Mouse (Mus musculus): Measurements from ENCODE around the gene Slc25a45. TPM values are rescaled to one million over a fixed set of nuclear protein-coding genes. Genes with fewer than 3 reads are reported as not detected.

Slc25a45 gene
- polyA plus RNA-seq, 1 experiment from 2014 or later, result 5.9 TPM

DNA sequence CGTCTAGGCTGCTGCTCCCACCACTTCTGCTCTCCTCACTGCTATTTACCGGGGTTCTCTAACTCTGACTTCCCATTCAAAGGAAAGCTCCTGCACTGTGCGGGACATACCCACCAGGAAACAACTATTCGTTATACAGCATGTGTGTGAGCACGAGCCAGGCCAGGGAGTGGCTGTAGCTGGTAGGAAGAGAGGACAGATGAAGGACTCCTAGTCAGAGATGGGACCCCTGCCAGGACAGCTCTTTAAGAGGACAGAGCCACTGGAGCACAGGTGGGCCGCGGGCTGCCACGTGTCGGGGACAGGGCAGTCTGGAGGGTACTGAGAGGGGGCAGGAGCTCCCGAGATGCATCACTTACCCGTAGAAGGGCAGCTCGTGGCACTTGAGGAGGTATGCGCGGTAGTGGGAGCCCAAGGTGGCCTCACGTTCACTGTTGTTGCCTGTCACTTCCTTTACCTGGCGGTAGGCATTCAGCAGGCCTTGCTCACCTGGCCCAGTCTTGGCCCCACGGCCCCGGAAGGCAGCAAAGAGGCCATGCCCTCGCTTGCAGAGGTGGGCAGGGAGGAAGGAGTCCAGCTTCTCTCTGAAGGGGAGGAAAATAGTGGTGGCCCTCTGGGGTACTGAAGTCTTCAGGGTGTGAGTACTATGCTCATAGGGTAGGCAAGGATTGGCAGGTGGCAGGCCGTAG lies 12.8 kb upstream of the Slc25a45 start:
- no peak for ATAC-seq (ENCODE audit: insufficient number of reproducible peaks, low FRiP score, low TSS enrichment, low read depth)
- no peak overlapping the region for H3K4me2 ChIP-seq (replicated peaks)
- H3K27me3 ChIP-seq, result no peaks in the 10 kb centered on the region
- H3K9ac ChIP-seq, result no peak overlapping the region
- 93% methylated on average over 20 of the region's 20 CpGs for WGBS
- peaks cover 96% of the 10 kb centered on the region for H3K36me3 ChIP-seq
- no peaks in the 10 kb centered on the region for H3K9me3 ChIP-seq (replicated peaks)
- H3K27ac ChIP-seq (replicated peaks), result no peak overlapping the region
- no peaks in the 10 kb centered on the region for H3K4me1 ChIP-seq
- no peak overlapping the region for H3K4me3 ChIP-seq (replicated peaks)

GRCm38 (mm10) chr19:5868096-5868495 lies 9.5 kb upstream of the Slc25a45 start:
- Histone ChIP-seq H3K9me3 (replicated peaks) (no peaks in the 10 kb centered on the region), H3K36me3 (peaks cover 78% of the 10 kb centered on the region), H3K4me1 (peaks cover 24% of the 10 kb centered on the region), H3K4me2 (replicated peaks) (no peak overlapping the region), H3K27ac (replicated peaks) (no peak overlapping the region), H3K4me3 (replicated peaks) (no peak overlapping the region), H3K27me3 (no peaks in the 10 kb centered on the region), H3K9ac (no peak overlapping the region)
- WGBS, result 84% methylated on average over 6 of the region's 6 CpGs
- no peak for ATAC-seq (ENCODE audit: insufficient number of reproducible peaks, low FRiP score, low TSS enrichment, low read depth)

DNA sequence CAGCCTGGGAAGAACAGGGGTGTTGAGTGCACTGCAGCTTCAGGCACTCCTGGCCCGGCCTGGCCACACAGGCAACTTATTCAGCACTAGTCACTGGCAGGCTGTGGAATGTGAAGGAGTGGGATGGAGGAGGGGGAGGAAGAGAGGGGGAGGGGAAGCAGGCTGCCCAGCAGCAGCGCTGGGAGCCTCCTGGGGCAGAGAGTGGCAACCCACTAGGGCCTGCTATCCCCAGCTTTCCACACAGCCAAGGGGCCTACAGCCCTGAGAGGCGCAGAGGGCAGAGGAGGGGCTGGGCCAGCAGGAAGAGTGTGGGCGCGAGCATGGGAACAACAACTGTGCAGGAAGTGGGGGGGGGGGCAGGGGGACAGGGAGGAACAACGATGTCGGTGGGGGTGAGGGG lies 6.3 kb upstream of the Slc25a45 start:
- peak overlapping the region; percentile 17 for H3K4me2 ChIP-seq (replicated peaks)
- ATAC-seq (ENCODE audit: insufficient number of reproducible peaks, low FRiP score, low TSS enrichment, low read depth), result peak; percentile 27; the same call in 1 of the 2 replicates
- H3K9me3 ChIP-seq (replicated peaks), result no peaks in the 10 kb centered on the region
- H3K36me3 ChIP-seq, result peaks cover 47% of the 10 kb centered on the region
- H3K9ac ChIP-seq, result peak overlapping the region; percentile 23; the same call in 1 of the 2 replicates
- WGBS, result 6% methylated on average over 5 of the region's 7 CpGs
- peak overlapping the region; percentile 69 for H3K27ac ChIP-seq (replicated peaks)
- no peaks in the 10 kb centered on the region for H3K27me3 ChIP-seq
- H3K4me1 ChIP-seq, result peaks cover 43% of the 10 kb centered on the region
- H3K4me3 ChIP-seq (replicated peaks), result no peak overlapping the region

DNA sequence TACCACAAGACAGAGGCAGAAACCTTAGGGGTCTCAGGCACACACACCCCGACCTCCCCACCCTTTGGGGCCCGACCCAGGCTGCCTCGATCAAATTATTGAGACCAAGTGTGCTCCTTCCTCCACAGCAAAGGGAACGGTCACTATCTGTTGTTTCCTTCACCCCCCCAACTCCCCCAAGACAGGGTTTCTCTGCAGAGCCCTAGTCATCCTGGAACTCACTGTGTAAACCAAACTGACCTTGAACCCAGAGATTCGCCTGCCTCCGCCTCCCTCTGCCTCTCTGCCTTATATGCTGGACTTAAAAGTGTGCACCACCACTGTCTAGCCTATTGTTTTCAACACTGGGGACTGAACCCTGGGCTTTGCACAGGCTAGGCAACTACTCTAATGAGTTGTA lies 5.9 kb upstream of the Slc25a45 start:
- no peak overlapping the region for H3K4me3 ChIP-seq (replicated peaks)

GRCm38 (mm10) chr19:5872528-5872927 lies 5.1 kb upstream of the Slc25a45 start:
- Histone ChIP-seq H3K27me3 (no peaks in the 10 kb centered on the region), H3K27ac (replicated peaks) (no peak overlapping the region), H3K36me3 (peaks cover 36% of the 10 kb centered on the region), H3K4me3 (replicated peaks) (no peak overlapping the region), H3K4me2 (replicated peaks) (no peak overlapping the region), H3K4me1 (peaks cover 46% of the 10 kb centered on the region), H3K9me3 (replicated peaks) (no peaks in the 10 kb centered on the region), H3K9ac (no peak overlapping the region)
- no peak for ATAC-seq (ENCODE audit: insufficient number of reproducible peaks, low FRiP score, low TSS enrichment, low read depth)
- WGBS, result 85% methylated on average over 4 of the region's 4 CpGs

More for the DNA sequence above, 5.9 kb upstream of the Slc25a45 start:
- Histone ChIP-seq H3K4me1 (peaks cover 43% of the 10 kb centered on the region), H3K9me3 (replicated peaks) (no peaks in the 10 kb centered on the region), H3K4me2 (replicated peaks) (peak overlapping the region; percentile 17; the same call in 1 of the 2 replicates), H3K36me3 (peaks cover 43% of the 10 kb centered on the region), H3K27me3 (no peaks in the 10 kb centered on the region), H3K27ac (replicated peaks) (peak overlapping the region; percentile 69), H3K9ac (no peak overlapping the region)
- no peak for ATAC-seq (ENCODE audit: insufficient number of reproducible peaks, low FRiP score, low TSS enrichment, low read depth)
- WGBS, result 47% methylated on average over 6 of the region's 6 CpGs

- H3K9ac ChIP-seq, result no peak overlapping the region
- no peaks in the 10 kb centered on the region for H3K27me3 ChIP-seq
- no peak overlapping the region for H3K4me3 ChIP-seq (replicated peaks)
- peaks cover 31% of the 10 kb centered on the region for H3K36me3 ChIP-seq
- WGBS, result 87% methylated on average over 19 of the region's 19 CpGs
- H3K27ac ChIP-seq (replicated peaks), result no peak overlapping the region
- H3K4me2 ChIP-seq (replicated peaks), result no peak overlapping the region
- H3K4me1 ChIP-seq, result peaks cover 51% of the 10 kb centered on the region
- ATAC-seq (ENCODE audit: insufficient number of reproducible peaks, low FRiP score, low TSS enrichment, low read depth), result no peak
- H3K9me3 ChIP-seq (replicated peaks), result no peaks in the 10 kb centered on the region
Observed at GRCm38 (mm10) chr19:5872931-5873556, 4.6 kb upstream of the Slc25a45 start.

- peaks cover 16% of the 10 kb centered on the region for H3K36me3 ChIP-seq
- H3K9me3 ChIP-seq (replicated peaks), result no peaks in the 10 kb centered on the region
- H3K4me3 ChIP-seq (replicated peaks), result peak overlapping the region; percentile 82
- H3K27ac ChIP-seq (replicated peaks), result peak overlapping the region; percentile 51; the same call in 1 of the 2 replicates
- H3K9ac ChIP-seq, result peak overlapping the region; percentile 68
- no peak for ATAC-seq (ENCODE audit: insufficient number of reproducible peaks, low FRiP score, low TSS enrichment, low read depth)
- 6% methylated on average over 13 of the region's 13 CpGs for WGBS
- peaks cover 59% of the 10 kb centered on the region for H3K4me1 ChIP-seq
- H3K4me2 ChIP-seq (replicated peaks), result peak overlapping the region; percentile 83
- H3K27me3 ChIP-seq, result no peaks in the 10 kb centered on the region
Observed at GRCm38 (mm10) chr19:5874391-5874968, 3.1 kb upstream of the Slc25a45 start.

GRCm38 (mm10) chr19:5874969-5875480 lies 2.6 kb upstream of the Slc25a45 start, which contains the start of gene Frmd8:
Gene Frmd8, minus strand, starts transcription at chr19:5875274.
- Histone ChIP-seq H3K9me3 (replicated peaks) (no peaks in the 10 kb centered on the region), H3K4me3 (replicated peaks) (peak within 1 kb of the TSS; percentile 82), H3K27me3 (no peaks in the 10 kb centered on the region), H3K27ac (replicated peaks) (peak within 1 kb of the TSS; percentile 51), H3K4me1 (peaks cover 59% of the 10 kb centered on the region), H3K9ac (peak within 1 kb of the TSS; percentile 68), H3K4me2 (replicated peaks) (peak within 1 kb of the TSS; percentile 83), H3K36me3 (peaks cover 11% of the 10 kb centered on the region)
- ATAC-seq (ENCODE audit: insufficient number of reproducible peaks, low FRiP score, low TSS enrichment, low read depth), result peak; percentile 81
- WGBS, result under 1% methylated on average over 37 of the region's 37 CpGs

DNA sequence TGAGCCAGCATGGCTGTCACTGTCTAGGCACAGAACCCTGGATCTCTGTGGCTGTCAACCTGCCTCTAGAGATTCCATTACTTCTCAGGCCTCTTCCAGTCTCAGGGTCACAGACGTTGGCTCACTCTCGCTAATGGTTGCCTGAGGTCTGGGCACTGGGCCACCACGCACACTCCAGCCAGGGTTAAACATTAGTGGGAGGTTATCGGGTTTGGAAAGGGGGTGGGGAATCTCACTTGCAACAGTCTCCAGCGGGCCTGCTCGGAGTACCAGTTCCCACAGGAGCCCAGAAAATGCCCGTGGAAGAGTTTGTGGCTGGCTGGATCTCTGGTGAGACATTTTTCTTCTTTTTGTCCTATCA lies 734 bp downstream of the Slc25a45 start:
- Histone ChIP-seq H3K4me2 (replicated peaks) (peak overlapping the region; percentile 16; the same call in 1 of the 2 replicates), H3K4me1 (peaks cover 39% of the 10 kb centered on the region), H3K9ac (no peak overlapping the region), H3K9me3 (replicated peaks) (no peaks in the 10 kb centered on the region), H3K27ac (replicated peaks) (peak overlapping the region; percentile 83; the same call in 1 of the 2 replicates), H3K36me3 (no peaks in the 10 kb centered on the region), H3K4me3 (replicated peaks) (peak overlapping the region; percentile 22; the same call in 1 of the 2 replicates), H3K27me3 (no peaks in the 10 kb centered on the region)
- WGBS, result 71% methylated on average over 7 of the region's 7 CpGs
- no peak for ATAC-seq (ENCODE audit: insufficient number of reproducible peaks, low FRiP score, low TSS enrichment, low read depth)

DNA sequence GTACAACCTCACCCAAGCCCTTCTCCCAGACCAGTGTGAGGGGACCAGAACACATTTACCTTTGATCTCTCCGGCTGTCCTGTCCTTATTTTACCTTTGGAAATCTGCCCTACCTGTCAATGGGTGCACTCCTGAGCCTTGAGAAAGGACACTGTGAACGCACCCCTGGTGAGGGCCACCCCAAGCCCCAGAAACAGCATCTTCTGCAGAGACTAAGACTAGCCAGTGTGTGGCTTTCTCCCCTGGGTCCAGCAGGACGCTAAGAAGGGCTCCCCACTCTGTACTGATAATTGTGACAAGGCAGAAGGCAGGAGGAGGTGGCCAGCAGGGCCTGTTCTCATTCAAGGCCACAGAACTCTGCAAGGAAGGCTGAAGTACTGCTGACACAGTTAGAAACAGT lies 1.3 kb downstream of the Slc25a45 start:
- Histone ChIP-seq H3K9me3 (replicated peaks) (no peaks in the 10 kb centered on the region), H3K9ac (no peak overlapping the region), H3K36me3 (no peaks in the 10 kb centered on the region), H3K4me3 (replicated peaks) (no peak overlapping the region), H3K4me1 (peaks cover 33% of the 10 kb centered on the region), H3K27me3 (no peaks in the 10 kb centered on the region), H3K4me2 (replicated peaks) (no peak overlapping the region), H3K27ac (replicated peaks) (no peak overlapping the region)
- no peak for ATAC-seq (ENCODE audit: insufficient number of reproducible peaks, low FRiP score, low TSS enrichment, low read depth)
- WGBS, result 78% methylated on average over 3 of the region's 3 CpGs

GRCm38 (mm10) chr19:5879735-5880134 lies 2.1 kb downstream of the Slc25a45 start:
- no peak overlapping the region for H3K4me2 ChIP-seq (replicated peaks)
- 91% methylated on average over 7 of the region's 7 CpGs for WGBS
- H3K27ac ChIP-seq (replicated peaks), result no peak overlapping the region
- H3K9me3 ChIP-seq (replicated peaks), result no peaks in the 10 kb centered on the region
- ATAC-seq (ENCODE audit: insufficient number of reproducible peaks, low FRiP score, low TSS enrichment, low read depth), result no peak
- H3K27me3 ChIP-seq, result no peaks in the 10 kb centered on the region
- no peak overlapping the region for H3K9ac ChIP-seq
- no peak overlapping the region for H3K4me3 ChIP-seq (replicated peaks)
- no peaks in the 10 kb centered on the region for H3K36me3 ChIP-seq
- peaks cover 25% of the 10 kb centered on the region for H3K4me1 ChIP-seq

Measured in embryonic facial prominence, embryonic 15.5 days (tissue).